Mouse (Mus musculus) right cerebral cortex, adult 18-20 months (tissue): ENCODE results near the gene Zfp383.
A peak's percentile ranks its signal among the peaks of the same experiment; 100 is the strongest.
"Not testable (repeated sequence)": the region's sequence is repeated elsewhere in the genome, so short reads cannot be mapped to it uniquely, and the experiment has no call there.

ENCODE experiments used
- DNase-seq: peaks from one replicate; pipeline ENCODE4 v3.0.0; 2022; ENCODE audit warnings: mixed read lengths

Zfp383 gene

DNA sequence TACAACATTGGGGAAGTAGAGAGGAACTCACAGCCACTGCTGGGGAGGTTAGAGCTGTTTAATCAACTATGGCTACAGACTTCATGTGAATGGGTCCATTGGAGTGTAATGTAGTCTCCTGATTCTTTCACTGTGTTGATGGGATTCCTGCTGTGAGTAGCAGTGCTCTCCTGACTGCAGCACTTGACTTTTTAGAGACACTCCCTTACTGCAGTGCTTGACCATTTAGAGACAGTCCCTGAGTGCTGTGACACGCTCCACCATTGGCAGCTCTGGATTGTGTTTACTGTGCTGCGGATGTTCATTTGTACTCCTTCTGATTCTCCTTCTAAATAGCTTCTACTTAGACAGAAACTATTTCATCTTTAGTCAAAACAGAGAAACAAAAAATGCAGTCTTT is 34.7 kb downstream of the Zfp383 start:
- no peak for DNase-seq

DNA sequence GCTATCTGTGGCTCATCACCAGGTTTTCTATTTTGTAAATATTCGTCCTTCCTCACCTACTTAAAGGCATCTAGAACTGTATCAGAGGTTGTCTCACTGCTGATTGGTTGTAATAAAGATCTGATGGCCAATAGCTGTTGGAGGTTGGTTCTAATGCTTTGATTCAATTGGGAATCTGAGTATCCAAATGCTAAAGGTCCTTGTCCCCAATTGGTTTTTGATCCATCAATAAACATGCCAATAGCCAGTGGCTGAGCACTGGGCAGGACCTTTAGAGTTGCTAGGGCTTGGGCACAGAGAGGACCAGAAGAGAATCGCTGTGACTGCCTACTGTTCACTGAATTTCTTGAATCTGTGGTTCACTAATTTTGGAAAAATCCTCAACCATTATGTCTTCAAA is 35.7 kb downstream of the Zfp383 start:
- no peak for DNase-seq

DNA sequence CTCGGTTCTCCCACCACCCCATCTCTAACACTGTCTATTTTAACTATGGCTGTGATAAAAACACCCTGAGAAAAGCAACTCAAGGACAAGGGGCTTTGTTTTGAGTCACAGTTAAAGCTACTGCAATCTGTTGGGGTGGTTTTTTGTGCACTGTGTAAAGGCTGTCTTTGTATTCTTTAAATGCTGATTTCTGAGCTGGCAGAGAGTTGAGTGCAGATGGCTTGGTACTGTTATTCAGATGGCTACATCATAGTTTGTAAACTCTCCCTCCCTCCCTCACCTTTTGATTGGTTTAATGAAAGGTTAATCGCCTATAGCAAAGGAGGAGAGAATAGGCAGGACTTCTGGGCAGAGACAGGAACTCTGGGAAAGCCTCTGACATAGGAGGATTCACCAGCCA is 36.2 kb downstream of the Zfp383 start:
- no peak for DNase-seq

DNA sequence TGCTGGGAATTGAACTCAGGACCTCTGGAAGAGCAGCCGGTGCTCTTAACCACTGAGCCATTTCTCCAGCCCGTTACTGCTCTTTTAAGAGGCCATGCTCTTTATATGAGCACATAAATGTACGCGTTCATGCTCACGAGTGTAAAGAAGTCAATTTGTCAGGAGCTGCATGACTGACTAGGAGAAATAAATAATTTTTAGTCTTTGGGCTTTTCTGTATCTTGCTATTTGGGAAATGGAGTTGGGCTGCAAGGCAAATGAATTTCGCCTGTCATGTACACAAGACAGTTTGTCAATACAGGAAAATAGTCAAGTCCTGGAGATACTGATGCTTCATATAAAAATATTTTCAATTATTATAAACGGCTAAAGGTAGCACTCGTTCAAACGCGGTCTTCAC is 45.1 kb downstream of the Zfp383 start:
- no peak for DNase-seq

DNA sequence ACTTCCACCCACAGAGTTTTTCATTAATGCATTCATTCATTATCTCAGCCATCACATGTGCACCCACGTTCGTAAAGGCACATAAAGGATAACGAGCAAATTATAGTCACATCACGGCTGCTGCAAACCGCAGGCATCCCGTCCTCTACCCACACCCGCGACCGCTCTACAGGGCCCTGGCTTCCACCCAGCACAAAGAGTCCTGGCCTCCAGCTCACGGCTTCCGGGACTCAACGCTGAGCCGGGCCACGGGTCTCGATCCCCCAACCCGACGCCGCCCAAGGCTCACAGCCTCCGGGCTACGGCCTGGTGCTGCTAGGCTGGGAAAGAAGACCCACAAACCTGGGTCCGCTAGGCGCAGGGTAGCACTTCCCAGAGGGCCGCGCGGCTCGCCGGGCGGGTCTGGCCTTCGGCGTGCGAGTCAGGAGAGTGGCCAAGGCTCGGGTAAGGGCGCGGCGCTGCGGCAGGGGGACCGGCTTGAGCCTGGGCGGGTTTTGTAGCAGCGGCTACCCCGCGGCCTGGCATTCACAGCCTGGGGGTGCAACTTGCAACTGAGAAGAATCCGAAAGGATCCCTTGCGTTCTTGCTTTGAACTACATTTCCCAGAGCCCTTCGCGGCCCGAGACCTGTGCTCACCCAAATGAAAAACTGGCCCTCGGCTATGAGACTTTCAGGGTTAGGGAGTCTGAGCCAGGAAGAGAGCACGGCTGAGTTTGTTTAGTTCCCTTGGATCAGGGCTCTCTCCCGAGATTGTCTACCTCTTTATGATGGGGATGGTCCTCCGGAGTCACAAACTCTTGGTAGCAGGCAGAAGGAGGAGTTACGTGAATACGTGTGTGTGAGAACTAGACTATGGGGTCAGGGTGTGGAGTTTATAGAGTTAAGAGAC is 45.7 kb downstream of the Zfp383 start, which contains the start of gene Zfp74:
TSS of gene Zfp74 (minus strand) at position 577 of the 889 bp plus-strand sequence.
- peak; percentile 82 for DNase-seq

DNA sequence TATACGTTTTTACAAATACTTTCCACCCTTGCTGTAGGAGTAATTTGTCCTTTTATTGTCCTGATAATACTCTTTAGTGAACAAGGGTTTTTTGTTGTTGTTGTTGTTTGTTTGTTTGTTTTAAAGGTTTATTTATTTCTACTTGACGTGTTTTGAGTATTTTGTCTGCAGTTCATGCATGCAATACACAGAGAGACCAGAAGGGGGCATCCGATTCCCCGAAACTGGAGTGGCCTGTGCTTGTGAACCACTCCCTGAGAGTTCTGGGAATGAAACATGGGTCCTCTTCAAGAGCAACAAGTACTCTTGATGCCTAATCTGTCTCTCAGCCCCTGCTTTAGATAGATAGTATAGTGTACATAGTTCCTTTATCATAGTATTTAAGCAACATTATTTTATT is 46.7 kb downstream of the Zfp383 start:
- DNase-seq: no peak

DNA sequence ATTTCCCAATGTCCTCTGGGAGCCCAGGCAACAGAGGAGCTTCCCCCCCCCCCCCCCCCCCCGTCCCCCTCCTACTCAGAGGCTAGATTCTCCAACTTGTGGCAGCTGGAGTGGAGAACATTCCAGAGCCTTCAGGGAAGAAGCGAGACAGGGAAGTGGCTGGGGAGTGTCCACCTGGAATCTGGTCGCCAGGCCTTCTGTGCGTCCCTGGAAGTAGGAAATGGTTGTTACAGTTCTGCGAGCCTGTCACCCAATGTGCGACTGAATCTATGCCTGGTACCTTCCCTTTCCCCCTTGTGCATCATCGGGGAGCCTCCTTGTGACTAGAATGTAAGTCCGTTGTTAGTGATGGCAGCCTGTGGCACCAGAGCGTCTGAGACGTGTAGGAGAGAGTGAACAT is 48.2 kb downstream of the Zfp383 start:
- peak; percentile 17 for DNase-seq

DNA sequence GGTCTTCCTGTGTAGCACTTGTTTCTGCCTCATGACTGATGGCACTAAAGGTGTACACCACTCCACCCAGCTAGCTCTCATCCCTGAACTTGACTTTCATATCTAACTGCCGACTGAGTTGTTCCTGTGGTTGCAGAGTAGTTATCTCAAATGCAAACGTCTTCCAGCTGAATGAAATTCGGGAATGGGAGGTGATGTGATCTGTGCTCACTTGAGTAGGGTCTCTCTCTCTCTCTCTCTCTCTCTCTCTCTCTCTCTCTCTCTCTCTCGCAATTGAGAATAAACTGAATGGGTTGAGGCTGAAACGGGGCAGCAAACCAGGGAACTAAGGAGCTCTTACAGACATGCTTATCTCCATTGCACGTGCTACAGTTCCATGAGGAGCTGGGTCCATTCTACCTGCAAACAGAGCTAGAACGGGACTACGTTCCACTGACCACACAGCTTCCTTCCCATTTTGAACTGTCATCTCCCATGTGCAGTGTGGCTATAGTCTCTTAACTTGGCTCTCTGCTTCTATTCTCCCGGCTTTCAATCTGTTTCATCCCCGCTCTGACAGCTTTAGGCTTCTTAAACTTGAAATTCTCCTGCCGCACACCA is 50.2 kb downstream of the Zfp383 start:
- no peak for DNase-seq

DNA sequence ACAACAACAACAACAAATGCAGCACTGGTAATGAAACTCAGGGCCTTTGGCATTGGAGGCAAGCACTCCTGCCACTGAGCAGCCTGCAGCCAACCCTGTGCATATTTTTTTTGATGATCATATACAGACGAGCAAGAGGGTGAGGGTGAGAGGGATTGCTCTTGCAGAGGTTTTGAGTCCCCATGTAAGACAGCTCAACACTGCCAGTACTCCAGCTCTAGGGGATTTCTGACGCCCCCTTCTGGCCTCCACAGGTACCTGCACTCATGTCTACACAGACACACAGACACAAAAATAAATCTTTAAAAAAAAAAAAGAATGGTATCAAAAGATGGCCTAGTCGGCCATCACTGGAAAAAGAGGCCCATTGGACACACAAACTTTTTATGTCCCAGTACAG is 51.0 kb downstream of the Zfp383 start:
- DNase-seq: no peak

DNA sequence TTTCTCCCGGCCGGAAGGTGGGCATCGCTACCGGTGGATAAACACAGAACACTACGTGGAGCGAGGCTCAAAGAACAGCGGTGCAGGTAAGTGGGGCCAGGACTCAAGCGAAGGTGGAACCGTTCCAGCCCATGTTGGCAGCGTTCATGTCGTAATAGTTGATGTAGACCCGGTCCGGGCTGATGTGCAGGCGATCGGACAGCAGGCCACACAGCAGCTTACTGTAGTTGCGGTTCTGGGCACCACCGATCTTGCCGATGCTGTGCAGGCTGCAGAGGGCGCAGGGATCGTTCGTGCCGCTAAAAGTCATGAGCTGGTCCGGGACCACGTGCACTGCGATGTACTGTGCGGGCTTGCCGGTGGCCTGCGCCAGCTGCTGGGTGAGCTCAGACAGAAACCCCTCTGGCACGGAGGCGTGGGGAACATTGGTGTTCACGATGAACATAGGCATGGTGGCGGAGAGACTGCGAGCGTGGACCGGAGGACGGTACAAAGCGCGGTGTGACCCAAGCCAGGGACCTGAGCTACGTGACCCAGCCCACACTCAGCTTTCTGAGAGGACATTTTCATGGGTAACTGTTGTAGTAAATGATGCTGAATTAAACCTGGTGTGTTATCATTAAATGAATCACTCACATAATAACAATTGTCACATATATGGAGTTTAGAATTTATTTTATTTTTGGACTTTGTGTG is 57.2 kb downstream of the Zfp383 start:
- DNase-seq: not testable (repeated sequence)
